Mouse (Mus musculus) neural tube, embryonic 11.5 days (tissue): ENCODE data around the gene Prss42. TPM values are rescaled to one million over a fixed set of nuclear protein-coding genes. Genes with fewer than 3 reads are reported as not detected.

Experiments
- ATAC-seq: fragments of 200-750 bp; cut with Nextera tagmentation; 2 replicates; pipeline ENCODE4 v1.8.0; 2017; ENCODE audit warnings: moderate number of reproducible peaks, mild to moderate bottlenecking, moderate TSS enrichment, moderate library complexity; ENCODE audit not compliant: insufficient read depth, low FRiP score, low TSS enrichment
- DNase-seq: peaks from one replicate; pipeline ENCODE4 v3.0.0-alpha.2; 2015; ENCODE audit warnings: low spot score
- H3K27ac ChIP-seq: fragments of 300-500 bp; sonication (generic); 2 replicates; pipeline ENCODE4 v1.5.1; 2014; ENCODE audit warnings: low read depth, mild to moderate bottlenecking, low read length
- H3K27me3 ChIP-seq: fragments of 300-500 bp; sonication (generic); 2 replicates; pipeline ENCODE4 v1.6.1; 2014; ENCODE audit warnings: mild to moderate bottlenecking, low read length, mixed read lengths; ENCODE audit not compliant: control insufficient read depth, insufficient read depth
- H3K36me3 ChIP-seq: fragments of 300-500 bp; sonication (generic); 2 replicates; pipeline ENCODE4 v1.6.1; 2014; ENCODE audit warnings: mild to moderate bottlenecking, low read length, moderate library complexity, mixed read lengths; ENCODE audit not compliant: control insufficient read depth, insufficient read depth
- H3K4me1 ChIP-seq: fragments of 300-500 bp; sonication (generic); 2 replicates; pipeline ENCODE4 v1.6.1; 2014; ENCODE audit warnings: low read length, mixed read lengths; ENCODE audit not compliant: control insufficient read depth, insufficient read depth
- H3K4me2 ChIP-seq: fragments of 300-500 bp; sonication (generic); 2 replicates; pipeline ENCODE4 v1.6.1; 2014; ENCODE audit warnings: low read depth, mild to moderate bottlenecking, moderate library complexity
- H3K4me3 ChIP-seq: fragments of 300-500 bp; sonication (generic); 2 replicates; pipeline ENCODE4 v1.5.1; 2014; ENCODE audit warnings: low read depth, low read length
- H3K9ac ChIP-seq: fragments of 300-500 bp; sonication (generic); 2 replicates; pipeline ENCODE4 v1.6.1; 2014; ENCODE audit warnings: mild to moderate bottlenecking, low read length
- H3K9me3 ChIP-seq: fragments of 300-500 bp; sonication (generic); 2 replicates; pipeline ENCODE4 v1.6.1; 2016; ENCODE audit warnings: low read length; ENCODE audit not compliant: control insufficient read depth
- WGBS: fragments of 180-500 bp; shearing (Covaris S2); extraction: QIAGEN DNeasy Blood & Tissue Kit; methylation state at CpG from one replicate; pipeline ENCODE4 v1.1.7; 2014; 5-methylcytosine and 5-hydroxymethylcytosine counted together
- polyA plus RNA-seq: library from polyadenylated mRNA; unstranded; fragments of >200 nt; fragmentation: Nextera tagmentation; extraction: Ambion mirVana; gene quantifications from 2 replicates; pipeline ENCODE4 v1.2.1, GENCODE M21; 2014

Prss42 gene
- polyA plus RNA-seq, 1 experiment from 2014 or later = not detected

GRCm38 (mm10) chr9:110760886-110761285 lies 37.1 kb upstream of the Prss42 start:
- Histone ChIP-seq H3K4me2 (no peak overlapping the region), H3K4me1 (no peaks in the 10 kb centered on the region), H3K9me3 (no peaks in the 10 kb centered on the region), H3K27me3 (no peaks in the 10 kb centered on the region), H3K4me3 (no peak overlapping the region), H3K36me3 (no peaks in the 10 kb centered on the region), H3K27ac (no peak overlapping the region), H3K9ac (no peak overlapping the region)
- no peak for DNase-seq
- no peak for ATAC-seq
- WGBS = 90% methylated on average over 8 of the region's 8 CpGs

GRCm38 (mm10) chr9:110762763-110763162 lies 35.2 kb upstream of the Prss42 start:
- Histone ChIP-seq H3K36me3 (no peaks in the 10 kb centered on the region), H3K4me1 (no peaks in the 10 kb centered on the region), H3K9me3 (no peaks in the 10 kb centered on the region), H3K4me2 (no peak overlapping the region), H3K27ac (no peak overlapping the region), H3K4me3 (no peak overlapping the region), H3K27me3 (no peaks in the 10 kb centered on the region), H3K9ac (no peak overlapping the region)
- ATAC-seq (no peak), DNase-seq (no peak)
- WGBS = 71% methylated on average over 10 of the region's 10 CpGs

- DNase-seq (no peak), ATAC-seq (no peak)
- Histone ChIP-seq H3K4me1 (no peaks in the 10 kb centered on the region), H3K36me3 (no peaks in the 10 kb centered on the region), H3K4me2 (no peak overlapping the region), H3K4me3 (no peak overlapping the region), H3K9ac (no peak overlapping the region), H3K27me3 (no peaks in the 10 kb centered on the region), H3K9me3 (no peaks in the 10 kb centered on the region), H3K27ac (no peak overlapping the region)
- WGBS = 58% methylated on average over 2 of the region's 2 CpGs
Observed at GRCm38 (mm10) chr9:110763405-110763804, 34.6 kb upstream of the Prss42 start.

- Histone ChIP-seq H3K4me1 (no peaks in the 10 kb centered on the region), H3K9ac (no peak overlapping the region), H3K4me2 (no peak overlapping the region), H3K27ac (no peak overlapping the region), H3K4me3 (no peak overlapping the region), H3K27me3 (no peaks in the 10 kb centered on the region), H3K9me3 (no peaks in the 10 kb centered on the region), H3K36me3 (no peaks in the 10 kb centered on the region)
- ATAC-seq (no peak), DNase-seq (no peak)
- 93% methylated on average over 10 of the region's 10 CpGs for WGBS
Observed at GRCm38 (mm10) chr9:110772336-110772735, 25.6 kb upstream of the Prss42 start.

- no peak overlapping the region for H3K9ac ChIP-seq
- no peaks in the 10 kb centered on the region for H3K4me1 ChIP-seq
- no peak overlapping the region for H3K4me2 ChIP-seq
- WGBS = 78% methylated on average over 15 of the region's 15 CpGs
- no peak overlapping the region for H3K4me3 ChIP-seq
- no peaks in the 10 kb centered on the region for H3K9me3 ChIP-seq
- no peak overlapping the region for H3K27ac ChIP-seq
- no peaks in the 10 kb centered on the region for H3K36me3 ChIP-seq
- no peaks in the 10 kb centered on the region for H3K27me3 ChIP-seq
- DNase-seq (no peak), ATAC-seq (no peak)
Observed at GRCm38 (mm10) chr9:110774403-110775268, 23.3 kb upstream of the Prss42 start.

GRCm38 (mm10) chr9:110775269-110776022 lies 22.5 kb upstream of the Prss42 start:
- H3K4me2 ChIP-seq = no peak overlapping the region
- H3K9me3 ChIP-seq = no peaks in the 10 kb centered on the region
- no peak for ATAC-seq
- H3K4me3 ChIP-seq = no peak overlapping the region
- no peak for DNase-seq
- H3K9ac ChIP-seq = no peak overlapping the region
- no peak overlapping the region for H3K27ac ChIP-seq
- WGBS = 83% methylated on average over 10 of the region's 10 CpGs
- H3K27me3 ChIP-seq = 0 out of 2 replicates have a peak, but pooled peaks cover 2% of the 10 kb centered on the region
- H3K4me1 ChIP-seq = no peaks in the 10 kb centered on the region
- H3K36me3 ChIP-seq = no peaks in the 10 kb centered on the region

GRCm38 (mm10) chr9:110778100-110778499 lies 19.9 kb upstream of the Prss42 start:
- H3K4me1 ChIP-seq = no peaks in the 10 kb centered on the region
- no peaks in the 10 kb centered on the region for H3K9me3 ChIP-seq
- H3K27ac ChIP-seq = no peak overlapping the region
- 92% methylated on average over 1 of the region's 1 CpGs for WGBS
- H3K36me3 ChIP-seq = no peaks in the 10 kb centered on the region
- ATAC-seq (no peak), DNase-seq (no peak)
- H3K9ac ChIP-seq = no peak overlapping the region
- H3K4me3 ChIP-seq = no peak overlapping the region
- H3K4me2 ChIP-seq = no peak overlapping the region
- H3K27me3 ChIP-seq = 0 out of 2 replicates have a peak, but pooled peaks cover 2% of the 10 kb centered on the region

GRCm38 (mm10) chr9:110778559-110778958 lies 19.4 kb upstream of the Prss42 start:
- no peak overlapping the region for H3K4me3 ChIP-seq
- H3K9me3 ChIP-seq = no peaks in the 10 kb centered on the region
- H3K9ac ChIP-seq = no peak overlapping the region
- no peak overlapping the region for H3K4me2 ChIP-seq
- WGBS = 79% methylated on average over 7 of the region's 7 CpGs
- DNase-seq (no peak), ATAC-seq (no peak)
- H3K36me3 ChIP-seq = no peaks in the 10 kb centered on the region
- H3K27me3 ChIP-seq = 0 out of 2 replicates have a peak, but pooled peaks cover 2% of the 10 kb centered on the region
- H3K4me1 ChIP-seq = no peaks in the 10 kb centered on the region
- H3K27ac ChIP-seq = no peak overlapping the region
